Mouse (Mus musculus) forebrain, embryonic 11.5 days (tissue): ENCODE results near the gene Ccdc148. TPM values are rescaled to one million over a fixed set of nuclear protein-coding genes. Genes with fewer than 3 reads are reported as not detected.

Source experiments
- ATAC-seq: fragments of 200-750 bp; cut with Nextera tagmentation; replicated peaks from 2 replicates; pipeline ENCODE4 v1.8.0; 2017; ENCODE audit warnings: moderate TSS enrichment; ENCODE audit not compliant: low FRiP score
- DNase-seq: peaks from one replicate; pipeline ENCODE4 v3.0.0-alpha.2; 2017; ENCODE audit warnings: low spot score
- H3K27ac ChIP-seq: fragments of 300-500 bp; sonication (generic); 2 replicates; pipeline ENCODE4 v1.5.1; 2014; ENCODE audit warnings: low read depth, low read length
- H3K27me3 ChIP-seq: fragments of 300-500 bp; sonication (generic); 2 replicates; pipeline ENCODE4 v1.6.1; 2014; ENCODE audit warnings: mild to moderate bottlenecking, low read length, mixed read lengths; ENCODE audit not compliant: control insufficient read depth, insufficient read depth
- H3K36me3 ChIP-seq: fragments of 300-500 bp; sonication (generic); 2 replicates; pipeline ENCODE4 v1.6.1; 2014; ENCODE audit warnings: mild to moderate bottlenecking, low read length, moderate library complexity, mixed read lengths; ENCODE audit not compliant: control insufficient read depth, insufficient read depth
- H3K4me1 ChIP-seq: fragments of 300-500 bp; sonication (generic); replicated peaks from 2 replicates; pipeline ENCODE4 v1.6.1; 2014; ENCODE audit warnings: low read length, mixed read lengths; ENCODE audit not compliant: control insufficient read depth, insufficient read depth
- H3K4me2 ChIP-seq: fragments of 300-500 bp; sonication (generic); 2 replicates; pipeline ENCODE4 v1.6.1; 2014; ENCODE audit warnings: low read depth, mild to moderate bottlenecking, low read length, moderate library complexity, mixed read lengths; ENCODE audit not compliant: severe bottlenecking
- H3K4me3 ChIP-seq: fragments of 300-500 bp; sonication (generic); 2 replicates; pipeline ENCODE4 v1.5.1; 2014; ENCODE audit warnings: low read depth, low read length
- H3K9ac ChIP-seq: fragments of 300-500 bp; sonication (generic); 2 replicates; pipeline ENCODE4 v1.6.1; 2014; ENCODE audit warnings: low read length
- H3K9me3 ChIP-seq: fragments of 300-500 bp; sonication (generic); 2 replicates; pipeline ENCODE4 v1.6.1; 2016; ENCODE audit warnings: low read length, mixed read lengths; ENCODE audit not compliant: control insufficient read depth
- WGBS: fragments of 180-500 bp; shearing (Covaris S2); extraction: QIAGEN DNeasy Blood & Tissue Kit; methylation state at CpG from one replicate; pipeline ENCODE4 v1.1.7; 2014; 5-methylcytosine and 5-hydroxymethylcytosine counted together
- polyA plus RNA-seq: library from polyadenylated mRNA; unstranded; fragments of >200 nt; fragmentation: Nextera tagmentation; extraction: Ambion mirVana; gene quantifications from 2 replicates; pipeline ENCODE4 v1.2.1, GENCODE M21; 2014

Gene Ccdc148
- polyA plus RNA-seq, 1 experiment from 2014 or later: 0.68 TPM

DNA sequence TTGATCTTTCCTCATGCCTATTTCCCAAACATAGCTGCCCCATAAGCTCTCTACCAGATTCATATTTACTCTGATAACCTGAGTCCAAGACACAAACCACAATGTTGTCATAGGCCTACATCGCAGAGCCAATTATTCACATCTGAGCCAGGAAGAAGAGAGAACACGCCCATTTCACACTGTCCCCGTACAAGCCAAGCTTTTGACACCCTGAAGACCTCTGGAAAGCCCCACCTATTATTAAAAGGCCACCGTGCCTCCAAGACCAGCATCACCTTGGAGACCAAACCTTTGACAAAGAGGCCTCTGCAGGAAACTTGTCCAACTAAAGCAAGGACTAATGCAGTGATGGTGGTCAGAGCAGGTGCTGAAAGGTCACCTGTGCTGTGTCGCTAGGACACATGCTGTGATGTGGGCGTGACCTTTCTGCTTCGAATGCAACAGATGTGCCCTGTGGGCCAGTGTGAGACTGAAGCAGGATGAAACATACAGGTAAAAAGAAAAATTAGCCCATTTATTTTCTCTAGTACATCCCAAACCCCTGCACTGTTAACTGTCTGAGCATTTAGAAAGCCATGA lies 106.9 kb downstream of the Ccdc148 start:
- no peaks in the 10 kb centered on the region for H3K9me3 ChIP-seq
- H3K9ac ChIP-seq: no peak overlapping the region
- H3K27ac ChIP-seq: no peak overlapping the region
- H3K27me3 ChIP-seq: no peaks in the 10 kb centered on the region
- H3K4me1 ChIP-seq: no peaks in the 10 kb centered on the region
- DNase-seq: no peak
- H3K36me3 ChIP-seq: no peaks in the 10 kb centered on the region
- H3K4me2 ChIP-seq: no peak overlapping the region
- 49% methylated on average over 7 of the region's 7 CpGs for WGBS
- ATAC-seq: no peak
- H3K4me3 ChIP-seq: no peak overlapping the region

DNA sequence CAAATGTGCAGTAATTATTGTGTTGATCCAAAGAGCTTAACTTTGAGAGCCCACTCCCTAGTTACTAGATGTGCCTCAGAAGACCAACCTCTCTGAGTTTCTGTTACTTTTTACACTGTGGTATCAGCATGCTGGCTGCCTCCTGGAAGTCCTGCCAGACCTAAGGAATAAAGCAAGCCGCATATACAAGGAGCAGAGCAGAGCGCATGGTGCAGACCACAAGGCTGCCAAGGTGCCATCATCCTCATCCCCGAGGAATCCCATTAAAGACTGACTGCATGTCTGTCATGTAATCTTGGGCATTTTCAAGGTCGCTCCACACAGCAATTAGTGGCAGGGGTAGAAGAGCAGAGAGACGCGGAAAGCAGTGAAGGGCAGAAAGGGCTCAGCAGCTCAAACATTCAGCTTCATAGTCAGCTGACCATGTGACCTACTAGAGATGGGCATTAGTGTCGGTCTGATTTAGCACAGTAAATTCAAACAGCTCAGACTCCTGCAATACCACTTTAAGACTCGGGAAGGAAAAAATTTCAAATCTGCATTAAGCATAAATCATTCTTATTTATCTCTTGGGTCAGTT lies 110.1 kb downstream of the Ccdc148 start:
- Histone ChIP-seq H3K9ac (no peak overlapping the region), H3K4me1 (no peaks in the 10 kb centered on the region), H3K27me3 (no peaks in the 10 kb centered on the region), H3K9me3 (no peaks in the 10 kb centered on the region), H3K27ac (no peak overlapping the region), H3K4me2 (no peak overlapping the region), H3K4me3 (no peak overlapping the region), H3K36me3 (no peaks in the 10 kb centered on the region)
- no peak for ATAC-seq
- no peak for DNase-seq
- 70% methylated on average over 8 of the region's 8 CpGs for WGBS

- no peaks in the 10 kb centered on the region for H3K9me3 ChIP-seq
- no peaks in the 10 kb centered on the region for H3K27me3 ChIP-seq
- no peaks in the 10 kb centered on the region for H3K4me1 ChIP-seq
- no peak for ATAC-seq
- DNase-seq: no peak
- WGBS: 32% methylated on average over 4 of the region's 4 CpGs
- H3K27ac ChIP-seq: no peak overlapping the region
- no peak overlapping the region for H3K9ac ChIP-seq
- no peak overlapping the region for H3K4me3 ChIP-seq
- H3K4me2 ChIP-seq: no peak overlapping the region
- no peaks in the 10 kb centered on the region for H3K36me3 ChIP-seq
Observed at GRCm38 (mm10) chr2:59049686-59050085, 110.8 kb downstream of the Ccdc148 start.

GRCm38 (mm10) chr2:59048775-59049451 lies 111.6 kb downstream of the Ccdc148 start:
- Histone ChIP-seq H3K27ac (no peak overlapping the region), H3K4me2 (no peak overlapping the region), H3K27me3 (no peaks in the 10 kb centered on the region), H3K9me3 (no peaks in the 10 kb centered on the region), H3K9ac (no peak overlapping the region), H3K4me1 (no peaks in the 10 kb centered on the region), H3K36me3 (no peaks in the 10 kb centered on the region), H3K4me3 (no peak overlapping the region)
- DNase-seq: no peak
- ATAC-seq: no peak
- 42% methylated on average over 6 of the region's 6 CpGs for WGBS

DNA sequence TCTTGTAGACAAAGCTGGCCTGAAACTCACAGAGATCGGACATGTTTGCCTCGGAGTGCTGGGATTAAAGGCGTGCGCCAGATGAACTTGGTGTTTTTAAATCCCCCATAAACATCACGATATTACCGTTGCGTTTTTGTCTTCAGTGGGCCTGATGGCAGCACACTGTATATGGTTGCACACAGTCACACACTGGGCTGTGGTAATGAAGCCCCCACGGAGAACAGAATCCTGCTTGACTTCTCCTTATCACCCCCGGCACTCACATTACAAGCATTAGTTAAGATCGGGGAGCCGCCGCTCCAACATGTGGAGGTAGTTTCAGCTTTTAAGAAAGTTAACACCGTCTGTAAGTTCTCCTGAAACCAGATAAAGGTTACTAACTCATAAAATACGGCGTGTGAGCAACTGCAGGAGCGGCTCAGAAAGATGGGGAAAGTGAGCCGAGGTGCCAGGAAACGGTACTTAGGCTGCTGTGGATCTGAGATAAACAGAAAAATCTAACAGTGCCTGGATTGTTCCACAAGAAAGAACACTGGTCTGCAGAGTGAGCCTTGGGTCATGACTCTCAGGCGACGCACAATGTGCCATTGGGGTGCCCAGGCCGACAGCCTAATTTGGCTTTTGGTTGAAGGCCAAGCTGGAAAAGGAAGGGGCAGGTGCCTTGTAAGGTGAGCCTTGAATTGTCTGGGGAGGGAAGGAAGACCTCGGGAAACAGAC lies 117.0 kb downstream of the Ccdc148 start:
- Histone ChIP-seq H3K36me3 (no peaks in the 10 kb centered on the region), H3K27ac (no peak overlapping the region), H3K27me3 (no peaks in the 10 kb centered on the region), H3K4me3 (no peak overlapping the region), H3K9ac (no peak overlapping the region), H3K4me1 (no peaks in the 10 kb centered on the region), H3K9me3 (no peaks in the 10 kb centered on the region), H3K4me2 (no peak overlapping the region)
- ATAC-seq (no peak), DNase-seq (no peak)
- 79% methylated on average over 22 of the region's 22 CpGs for WGBS

DNA sequence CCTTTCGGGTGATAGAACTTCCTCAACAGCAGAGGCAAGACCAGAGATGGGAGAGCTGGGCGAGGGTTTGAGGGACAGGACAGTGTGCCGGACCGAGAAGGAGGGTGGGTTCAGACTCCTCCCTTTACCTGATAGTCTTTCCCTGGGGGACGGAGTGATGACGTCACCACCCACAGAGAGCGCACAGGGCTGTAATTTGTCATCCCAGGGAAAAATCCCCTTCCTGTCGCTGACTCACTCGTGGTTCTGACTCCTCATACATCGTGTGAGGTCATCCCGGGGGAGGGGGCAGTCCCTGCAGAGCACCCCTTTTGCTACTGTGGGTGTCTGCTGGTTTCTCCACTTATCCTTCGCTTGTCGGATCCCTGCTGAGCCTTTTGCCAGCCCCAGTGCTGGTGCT lies 117.9 kb downstream of the Ccdc148 start:
- Histone ChIP-seq H3K4me3 (no peak overlapping the region), H3K36me3 (no peaks in the 10 kb centered on the region), H3K27ac (no peak overlapping the region), H3K27me3 (no peaks in the 10 kb centered on the region), H3K4me1 (no peaks in the 10 kb centered on the region), H3K9ac (no peak overlapping the region), H3K9me3 (no peaks in the 10 kb centered on the region), H3K4me2 (no peak overlapping the region)
- 72% methylated on average over 13 of the region's 13 CpGs for WGBS
- DNase-seq (no peak), ATAC-seq (no peak)

DNA sequence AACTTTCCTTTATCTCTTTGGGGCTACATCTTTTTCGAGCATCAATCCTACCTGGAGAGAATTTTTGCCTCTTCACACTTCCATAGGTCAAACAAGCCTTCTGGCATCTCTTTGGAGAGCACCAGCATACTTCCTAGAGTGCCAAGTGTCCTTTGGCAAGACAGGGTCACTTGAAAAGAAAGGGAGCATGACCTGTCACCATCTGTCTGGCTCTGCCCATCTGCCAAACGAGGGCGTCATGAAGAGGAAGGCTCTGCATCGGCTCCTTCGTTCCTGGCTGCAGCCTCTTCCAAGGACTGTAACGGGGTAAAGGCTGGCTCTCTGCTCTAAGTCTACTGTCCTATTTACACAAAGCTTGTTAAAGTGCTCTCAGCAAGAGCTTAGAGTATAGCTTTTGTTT lies 124.0 kb downstream of the Ccdc148 start:
- Histone ChIP-seq H3K27me3 (no peaks in the 10 kb centered on the region), H3K4me2 (no peak overlapping the region), H3K4me1 (no peaks in the 10 kb centered on the region), H3K27ac (no peak overlapping the region), H3K9me3 (no peaks in the 10 kb centered on the region), H3K9ac (no peak overlapping the region), H3K4me3 (no peak overlapping the region), H3K36me3 (no peaks in the 10 kb centered on the region)
- 76% methylated on average over 6 of the region's 6 CpGs for WGBS
- ATAC-seq (no peak), DNase-seq (no peak)

DNA sequence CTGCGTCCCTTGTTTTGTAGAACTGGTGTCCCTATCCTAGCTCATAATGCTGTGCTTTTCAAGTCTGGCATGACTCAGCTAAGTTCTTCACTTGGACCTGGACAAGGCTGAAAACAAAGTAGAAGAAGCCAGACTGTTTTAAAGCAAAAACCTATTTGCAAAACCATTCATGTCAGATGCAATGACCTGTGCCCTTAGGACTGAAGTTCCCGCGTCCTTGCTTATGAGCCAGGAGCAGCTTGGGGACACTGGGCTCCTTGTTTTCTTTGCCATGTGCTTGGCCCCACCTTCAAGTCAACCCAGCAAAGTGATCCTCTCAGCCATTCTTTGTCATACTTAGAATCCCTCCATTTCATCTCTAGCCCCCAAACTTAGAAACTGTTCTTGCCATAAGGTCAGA lies 125.3 kb downstream of the Ccdc148 start:
- Histone ChIP-seq H3K4me3 (no peak overlapping the region), H3K27ac (no peak overlapping the region), H3K4me2 (no peak overlapping the region), H3K9ac (no peak overlapping the region), H3K9me3 (no peaks in the 10 kb centered on the region), H3K4me1 (no peaks in the 10 kb centered on the region), H3K27me3 (no peaks in the 10 kb centered on the region), H3K36me3 (no peaks in the 10 kb centered on the region)
- ATAC-seq (no peak), DNase-seq (no peak)
- 84% methylated on average over 3 of the region's 3 CpGs for WGBS
